Mouse (Mus musculus) forebrain, embryonic 16.5 days (tissue): ENCODE measurements around the gene Rtn4ip1. TPM values are rescaled to one million over a fixed set of nuclear protein-coding genes. Genes with fewer than 3 reads are reported as not detected.

Experiments used
- ATAC-seq: fragments of 200-750 bp; cut with Nextera tagmentation; 2 replicates; pipeline ENCODE4 v1.8.0; 2017; ENCODE audit warnings: mild to moderate bottlenecking, moderate library complexity
- H3K27ac ChIP-seq: fragments of 300-500 bp; sonication (generic); 2 replicates; pipeline ENCODE4 v1.5.1; 2014; ENCODE audit warnings: low read length, control low read depth
- H3K27me3 ChIP-seq: fragments of 300-500 bp; sonication (generic); replicated peaks from 2 replicates; pipeline ENCODE4 v1.6.1; 2014; ENCODE audit warnings: low read length; ENCODE audit not compliant: control insufficient read depth, insufficient read depth
- H3K36me3 ChIP-seq: fragments of 300-500 bp; sonication (generic); 2 replicates; pipeline ENCODE4 v1.6.1; 2014; ENCODE audit not compliant: control insufficient read depth, insufficient read depth
- H3K4me1 ChIP-seq: fragments of 300-500 bp; sonication (generic); replicated peaks from 2 replicates; pipeline ENCODE4 v1.6.1; 2014; ENCODE audit warnings: low read length; ENCODE audit not compliant: control insufficient read depth, insufficient read depth
- H3K4me2 ChIP-seq: fragments of 300-500 bp; sonication (generic); 2 replicates; pipeline ENCODE4 v1.6.1; 2014; ENCODE audit warnings: mild to moderate bottlenecking, low read length, control low read depth
- H3K4me3 ChIP-seq: fragments of 300-500 bp; sonication (generic); replicated peaks from 2 replicates; pipeline ENCODE4 v1.5.1; 2014; ENCODE audit warnings: mild to moderate bottlenecking, low read length, control low read depth
- H3K9ac ChIP-seq: fragments of 300-500 bp; sonication (generic); replicated peaks from 2 replicates; pipeline ENCODE4 v1.6.1; 2014; ENCODE audit warnings: low read depth, low read length, control low read depth
- H3K9me3 ChIP-seq: fragments of 300-500 bp; sonication (generic); 2 replicates; pipeline ENCODE4 v1.6.1; 2016; ENCODE audit warnings: low read length; ENCODE audit not compliant: control insufficient read depth
- WGBS: fragments of 180-500 bp; shearing (Covaris S2); extraction: QIAGEN DNeasy Blood & Tissue Kit; methylation state at CpG from one replicate; pipeline ENCODE4 v1.1.7; 2014; 5-methylcytosine and 5-hydroxymethylcytosine counted together
- polyA plus RNA-seq: library from polyadenylated mRNA; unstranded; fragments of >200 nt; fragmentation: Nextera tagmentation; extraction: Ambion mirVana; gene quantifications from 2 replicates; pipeline ENCODE4 v1.2.1, GENCODE M21; 2015

Gene Rtn4ip1
- polyA plus RNA-seq, 1 experiment from 2014 or later: 19.9 TPM

DNA sequence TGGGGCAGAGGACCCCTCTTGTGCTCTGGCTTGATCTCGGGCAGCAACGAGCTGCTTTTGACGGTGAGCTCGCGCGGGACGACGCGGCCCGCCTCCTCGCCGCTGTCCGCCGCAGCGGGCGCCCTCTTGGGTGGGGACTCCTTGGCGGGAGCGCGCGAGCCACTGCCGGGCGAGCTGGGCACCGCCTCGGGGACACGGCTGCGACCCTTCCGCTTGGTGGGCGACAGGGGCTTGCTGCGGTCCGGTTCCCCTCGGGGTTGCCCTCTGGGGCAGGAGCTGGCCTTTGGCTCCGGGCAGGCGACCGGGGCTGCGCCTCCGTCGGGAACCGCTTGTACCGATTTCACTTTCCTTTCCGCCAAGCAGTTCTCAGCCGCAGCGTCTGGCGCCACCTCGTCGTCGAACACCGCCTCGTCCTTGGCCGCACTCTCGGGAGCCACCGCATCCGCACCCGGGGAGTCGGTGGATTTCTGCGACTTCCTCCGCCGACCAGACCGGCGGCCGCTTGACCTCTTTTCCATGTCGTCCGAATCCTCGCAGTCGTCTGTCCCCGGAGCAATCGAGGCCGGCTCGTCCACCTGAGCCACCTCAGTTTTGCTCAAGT is 102.0 kb downstream of the Rtn4ip1 start:
- H3K4me2 ChIP-seq: peak overlapping the region; percentile 66
- H3K9ac ChIP-seq: peak overlapping the region; percentile 43; the same call in 1 of the 2 replicates
- H3K4me3 ChIP-seq: peak overlapping the region; percentile 51
- no peak overlapping the region for H3K27ac ChIP-seq
- ATAC-seq: peak; percentile 62
- peaks cover 59% of the 10 kb centered on the region for H3K27me3 ChIP-seq
- H3K9me3 ChIP-seq: no peaks in the 10 kb centered on the region
- H3K36me3 ChIP-seq: no peaks in the 10 kb centered on the region
- H3K4me1 ChIP-seq: peaks cover 23% of the 10 kb centered on the region
- under 1% methylated on average over 68 of the region's 68 CpGs for WGBS

DNA sequence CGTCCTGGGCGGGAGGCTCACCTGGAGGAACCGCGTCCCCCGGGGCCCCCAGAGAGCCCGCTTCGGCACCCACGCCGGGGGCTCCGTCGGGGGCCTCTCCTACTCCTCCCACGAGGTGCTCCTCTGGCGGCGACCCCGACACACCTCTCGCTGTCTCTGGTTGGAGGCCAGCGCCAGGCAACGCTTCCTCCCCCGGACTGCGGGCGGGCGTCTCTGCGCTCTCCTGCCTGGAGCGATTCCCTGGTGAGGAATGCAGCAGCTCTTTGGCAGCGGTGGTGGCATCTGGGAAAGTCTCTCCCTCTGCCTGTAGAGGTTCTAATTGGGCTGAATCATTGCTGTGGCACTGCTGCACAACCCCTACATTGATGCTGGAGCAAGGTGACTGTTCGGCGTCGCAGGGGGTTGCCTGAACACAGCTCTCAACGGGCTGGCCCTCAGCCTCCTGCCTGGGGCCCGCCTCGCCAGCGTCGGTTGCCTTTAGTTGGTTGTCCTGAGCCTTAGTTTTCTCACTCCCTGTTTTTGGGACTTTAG is 102.7 kb downstream of the Rtn4ip1 start:
- Histone ChIP-seq H3K27me3 (peaks cover 59% of the 10 kb centered on the region), H3K36me3 (no peaks in the 10 kb centered on the region), H3K4me3 (peak overlapping the region; percentile 51), H3K4me2 (peak overlapping the region; percentile 66), H3K9me3 (no peaks in the 10 kb centered on the region), H3K9ac (no peak overlapping the region), H3K4me1 (peaks cover 23% of the 10 kb centered on the region), H3K27ac (no peak overlapping the region)
- no peak for ATAC-seq
- WGBS: 2% methylated on average over 32 of the region's 33 CpGs

DNA sequence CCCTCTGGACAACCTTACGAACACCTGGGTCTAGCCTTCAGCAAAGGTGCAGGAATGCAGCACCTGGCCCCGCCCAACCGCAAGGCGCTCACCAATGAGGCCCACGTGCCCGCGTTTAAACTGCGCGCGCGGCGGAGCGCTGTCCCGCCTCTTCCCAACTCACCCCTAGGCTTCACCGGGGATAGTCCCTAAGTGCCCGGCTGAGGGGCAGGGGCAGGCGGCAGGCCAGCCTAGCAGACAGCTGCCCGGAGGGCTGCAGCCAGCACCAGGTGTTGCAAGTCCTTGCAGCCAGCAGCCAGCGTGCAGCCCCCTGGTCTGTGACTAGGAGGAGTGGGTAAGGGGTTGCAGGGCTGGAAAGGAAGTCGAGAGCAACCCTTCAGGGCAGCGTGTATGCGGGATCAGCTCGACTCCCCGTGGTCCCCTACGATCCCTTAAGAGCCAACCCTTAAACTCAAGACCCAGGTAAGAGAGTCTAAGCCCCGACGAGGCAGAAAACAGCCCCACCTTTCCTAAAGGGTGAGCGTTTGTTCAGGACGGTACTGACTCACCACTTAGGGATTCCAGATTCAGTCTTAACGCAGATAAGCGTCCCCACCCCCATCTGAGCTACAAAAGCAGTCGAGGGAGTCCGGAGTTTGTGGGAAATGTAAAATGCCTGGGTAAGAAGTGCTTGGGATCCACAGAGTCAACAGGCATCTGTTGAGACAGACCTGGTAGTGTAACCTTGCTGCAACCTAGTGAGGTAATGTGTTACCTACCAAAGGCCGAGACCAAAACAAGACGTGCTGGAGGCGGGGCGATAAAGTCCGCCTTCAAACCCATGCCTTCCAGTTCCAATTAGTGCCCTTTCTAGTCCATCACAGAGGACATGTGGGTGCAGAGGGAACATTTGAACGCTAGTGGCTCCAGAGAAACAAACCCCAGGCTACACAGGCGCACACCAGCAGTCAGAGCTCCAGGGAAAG is 104.4 kb downstream of the Rtn4ip1 start:
- Histone ChIP-seq H3K4me2 (peak overlapping the region; percentile 53), H3K4me3 (peak overlapping the region; percentile 35), H3K9ac (no peak overlapping the region), H3K27ac (no peak overlapping the region), H3K27me3 (peaks cover 58% of the 10 kb centered on the region), H3K9me3 (no peaks in the 10 kb centered on the region), H3K4me1 (peaks cover 23% of the 10 kb centered on the region), H3K36me3 (no peaks in the 10 kb centered on the region)
- 2% methylated on average over 40 of the region's 40 CpGs for WGBS
- ATAC-seq: peak; percentile 42

Other genes with a start within 250 kb of the Rtn4ip1 start
- 22.5 and 25.0 TPM in 2 replicates for gene Qrsl1, start 62 bp upstream of the Rtn4ip1 start, polyA plus RNA-seq
- 0.16 and 0.23 TPM in 2 replicates for gene Crybg1, start 247.0 kb downstream of the Rtn4ip1 start, polyA plus RNA-seq